Mouse (Mus musculus): ENCODE data around the gene Lsm11. TPM values are rescaled to one million over a fixed set of nuclear protein-coding genes. Genes with fewer than 3 reads are reported as not detected.

Lsm11 gene
- total and polyA plus RNA-seq, 3 experiments, result 8.9 to 13.1 (median 11.0) TPM

- Histone ChIP-seq H3K4me2 (ENCODE audit: insufficient read depth, low read depth, poor library complexity, severe bottlenecking) (no peak overlapping the region), H3K9me3 (replicated peaks; ENCODE audit: low read length) (no peaks in the 10 kb centered on the region), H3K4me3 (replicated peaks in 1 of 3; ENCODE audit: low read depth in 2 of 3, low read length in 2 of 3, poor library complexity in 1 of 3) (no peak overlapping the region), H3K9ac (ENCODE audit: insufficient read depth, low read depth) (no peak overlapping the region), H3K27me3 (replicated peaks) (no peaks in the 10 kb centered on the region), H3K27ac (ENCODE audit: insufficient read depth, low read depth) (no peak overlapping the region), H3K79me2 (replicated peaks; ENCODE audit: control insufficient read depth, extremely low read depth, insufficient read depth, poor library complexity, severe bottlenecking) (no peaks in the 10 kb centered on the region), H3K36me3 (replicated peaks in 1 of 2; ENCODE audit: control insufficient read depth in 1 of 2, insufficient read depth in 1 of 2, low read length in 1 of 2) (no peaks in the 10 kb centered on the region), H3K4me1 (ENCODE audit: control insufficient read depth in 1 of 2, insufficient read depth in 2 of 2) (peaks cover 4 to 11% of the 10 kb centered on the region in 2 experiments; a peak in 3 of 4 replicates)
- in situ Hi-C loops (cut with MboI; ENCODE audit: low pct_ligation_motif_present, low pct_unique_long_range_greater_than_20kb, low sequenced_read_pairs), result loop anchor here (10.0 to 25.0 kb wide), 2 partner anchors 178 to 255 kb away; no protein-coding TSS in a partner anchor
- TF ChIP-seq CTCF (conservative IDR thresholded peaks at IDR 0.05 in 1 of 2, IDR thresholded peaks at IDR 0.05 in 1 of 2; ENCODE audit: low read depth in 2 of 2, low read length in 2 of 2) (peak; percentile 54 to 74), IRF4 (IDR thresholded peaks at IDR 0.05; ENCODE audit: low read depth, low read length) (no peak), MAZ (IDR thresholded peaks at IDR 0.05; ENCODE audit: low read depth, low read length) (no peak), ZNF384 (IDR thresholded peaks at IDR 0.05; ENCODE audit: low read depth, low read length) (peak; percentile 78), NELFE (IDR thresholded peaks at IDR 0.05; ENCODE audit: low read depth, low read length) (no peak), RAD21 (IDR thresholded peaks at IDR 0.05; ENCODE audit: low read depth, low read length) (peak; percentile 37), TCF12 (IDR thresholded peaks at IDR 0.05; ENCODE audit: low read depth, low read length) (no peak), EP300 (IDR thresholded peaks at IDR 0.05; ENCODE audit: low read length) (no peak), JUN (IDR thresholded peaks at IDR 0.05; ENCODE audit: insufficient read depth, low read depth, low read length) (no peak), KAT2A (IDR thresholded peaks at IDR 0.05; ENCODE audit: insufficient replicate concordance, low read length) (no peak), MAX (IDR thresholded peaks at IDR 0.05; ENCODE audit: low read length) (no peak), MEF2A (IDR thresholded peaks at IDR 0.05; ENCODE audit: borderline replicate concordance, low read depth, low read length) (no peak), POLR2A (IDR thresholded peaks at IDR 0.05; ENCODE audit: low read depth, low read length) (no peak), MYC (IDR thresholded peaks at IDR 0.05; ENCODE audit: low read depth, low read length) (no peak), ZC3H11A (IDR thresholded peaks at IDR 0.05; ENCODE audit: low read depth, low read length) (no peak), RCOR1 (conservative IDR thresholded peaks at IDR 0.05; ENCODE audit: low read depth, low read length) (no peak), HCFC1 (IDR thresholded peaks at IDR 0.05; ENCODE audit: low read depth, low read length) (peak; percentile 34; the same call in 1 of the 2 replicates), SMC3 (IDR thresholded peaks at IDR 0.05; ENCODE audit: low read depth, low read length) (peak; percentile 54), ZKSCAN1 (IDR thresholded peaks at IDR 0.05; ENCODE audit: borderline replicate concordance, low read depth, low read length) (no peak), SIN3A (IDR thresholded peaks at IDR 0.05; ENCODE audit: low read length) (no peak), PAX5 (IDR thresholded peaks at IDR 0.05; ENCODE audit: low read length) (no peak), USF1 (IDR thresholded peaks at IDR 0.05; ENCODE audit: low read depth, low read length) (no peak), ELF1 (IDR thresholded peaks at IDR 0.05; ENCODE audit: low read depth, low read length) (peak; percentile 83), JUND (conservative IDR thresholded peaks at IDR 0.05; ENCODE audit: low read depth, low read length) (no peak), MAFK (IDR thresholded peaks at IDR 0.05; ENCODE audit: insufficient replicate concordance, low read length) (no peak), CHD2 (IDR thresholded peaks at IDR 0.05; ENCODE audit: low read length) (no peak), POLR2AphosphoS2 (IDR thresholded peaks at IDR 0.05; ENCODE audit: low read depth, low read length) (no peak), MXI1 (IDR thresholded peaks at IDR 0.05; ENCODE audit: low read depth, low read length) (no peak), E2F4 (IDR thresholded peaks at IDR 0.05; ENCODE audit: insufficient replicate concordance, low read depth, low read length) (no peak), UBTF (IDR thresholded peaks at IDR 0.05; ENCODE audit: low read depth, low read length) (no peak), NRF1 (IDR thresholded peaks at IDR 0.05; ENCODE audit: low read depth, low read length) (no peak), ZMIZ1 (IDR thresholded peaks at IDR 0.05; ENCODE audit: low read depth, low read length) (no peak), USF2 (conservative IDR thresholded peaks at IDR 0.05; ENCODE audit: low read depth, low read length) (no peak), ETS1 (conservative IDR thresholded peaks at IDR 0.05; ENCODE audit: low read depth, low read length) (no peak), BHLHE40 (IDR thresholded peaks at IDR 0.05; ENCODE audit: low read depth, low read length) (no peak), TBP (conservative IDR thresholded peaks at IDR 0.05; ENCODE audit: low read depth, low read length) (no peak), CHD1 (IDR thresholded peaks at IDR 0.05; ENCODE audit: low read depth, low read length) (no peak), GABPA (IDR thresholded peaks at IDR 0.05; ENCODE audit: insufficient replicate concordance, low read depth, low read length) (no peak)
- dilution Hi-C loops (cut with MboI; ENCODE audit: extremely low pct_ligation_motif_present, extremely low pct_unique_long_range_greater_than_20kb, low sequenced_read_pairs), result no loop called here
- DNase-seq (ENCODE audit: extremely low read depth), result peak; percentile 72
Measured at GRCm38 (mm10) chr11:45959598-45959997, 14.9 kb upstream of the Lsm11 start.

All from CH12.LX (cell line).